Mouse (Mus musculus): ENCODE results near the gene Evx1. TPM values are rescaled to one million over a fixed set of nuclear protein-coding genes. Genes with fewer than 3 reads are reported as not detected.

Evx1 gene
- not detected in 2 replicates for polyA plus RNA-seq (2021; fragmentation: Nextera tagmentation)
- long read RNA-seq, experiment 1 = 0 reads
- long read RNA-seq, experiment 2, transcript Evx1-201 (3 exons, 2,877 nt) = major isoform, 6 of 7 reads
- long read RNA-seq, experiment 2, partial matches to known transcripts = 0 of 7 reads
- long read RNA-seq, experiment 2, other reads (novel, unspliced or antisense) = 0 of 7 reads

GRCm38 (mm10) chr6:52313391-52314303, at the start of gene Evx1:
Gene Evx1, plus strand, starts transcription at chr6:52313498.

Other genes with a start within 250 kb of the Evx1 start
- gene Hoxa1, start 155.2 kb upstream of the Evx1 start, polyA plus RNA-seq (2021; fragmentation: Nextera tagmentation) = not detected in 2 replicates
- not detected in 2 replicates for gene Hoxa2, start 148.7 kb upstream of the Evx1 start, polyA plus RNA-seq (2021; fragmentation: Nextera tagmentation)
- not detected in 2 replicates for gene 5730596B20Rik, start 136.0 kb upstream of the Evx1 start, polyA plus RNA-seq (2021; fragmentation: Nextera tagmentation)
- gene Hoxa4, start 121.7 kb upstream of the Evx1 start, polyA plus RNA-seq (2021; fragmentation: Nextera tagmentation) = not detected in 2 replicates
- gene Hoxa5, start 108.9 kb upstream of the Evx1 start, polyA plus RNA-seq (2021; fragmentation: Nextera tagmentation) = not detected in 2 replicates
- gene Hoxa6, start 104.8 kb upstream of the Evx1 start, polyA plus RNA-seq (2021; fragmentation: Nextera tagmentation) = not detected in 2 replicates
- gene Hoxa3, start 100.2 kb upstream of the Evx1 start, polyA plus RNA-seq (2021; fragmentation: Nextera tagmentation) = not detected in 2 replicates
- gene Gm28308, start 100.2 kb upstream of the Evx1 start, polyA plus RNA-seq (2021; fragmentation: Nextera tagmentation) = not detected in 2 replicates
- gene Hoxa7, start 91.6 kb upstream of the Evx1 start, polyA plus RNA-seq (2021; fragmentation: Nextera tagmentation) = 0.29 TPM in 1 of 2 replicates, not detected in the other
- gene Hoxa9, start 82.4 kb upstream of the Evx1 start, polyA plus RNA-seq (2021; fragmentation: Nextera tagmentation) = not detected in 2 replicates
- not detected in 2 replicates for gene Hoxa10, start 72.6 kb upstream of the Evx1 start, polyA plus RNA-seq (2021; fragmentation: Nextera tagmentation)
- gene Hoxa11, start 67.7 kb upstream of the Evx1 start, polyA plus RNA-seq (2021; fragmentation: Nextera tagmentation) = not detected in 2 replicates
- not detected in 2 replicates for gene Hoxa13, start 52.6 kb upstream of the Evx1 start, polyA plus RNA-seq (2021; fragmentation: Nextera tagmentation)